Mouse (Mus musculus): ENCODE data around the gene S100a10. TPM values are rescaled to one million over a fixed set of nuclear protein-coding genes. Genes with fewer than 3 reads are reported as not detected.

Gene S100a10
- 196 and 220 TPM in 2 replicates for polyA plus RNA-seq (2014; fragmentation: Nextera tagmentation; extraction: Ambion mirVana)

- no peak for TF ChIP-seq CTCF (IDR thresholded peaks at IDR 0.05; ENCODE audit: low read depth)
- Histone ChIP-seq H3K9ac (peak within 1 kb of the TSS; percentile 78), H3K27ac (ENCODE audit: low read depth) (peak within 1 kb of the TSS; percentile 87), H3K9me3 (ENCODE audit: low read depth, low read length) (no peaks in the 10 kb centered on the region), H3K4me1 (ENCODE audit: insufficient read depth) (peaks cover 11% of the 10 kb centered on the region; the same call in 1 of the 2 replicates), H3K36me3 (ENCODE audit: insufficient read depth) (no peaks in the 10 kb centered on the region), H3K4me3 (ENCODE audit: low read depth, low read length) (peak within 1 kb of the TSS; percentile 63), H3K27me3 (ENCODE audit: insufficient read depth, low read length) (no peaks in the 10 kb centered on the region), H3K4me2 (peak within 1 kb of the TSS; percentile 77)
- 2% methylated on average over 37 of the region's 39 CpGs for WGBS
- ATAC-seq (ENCODE audit: insufficient read depth), result peak; percentile 92
- peak; percentile 76 for DNase-seq
These were observed at the start of gene S100a10 for GRCm38 (mm10) chr3:93554981-93555877. TSS of gene S100a10 (plus strand) at chr3:93555080.

- no peaks in the 10 kb centered on the region for H3K4me1 ChIP-seq (ENCODE audit: insufficient read depth)
- WGBS, result 31% methylated on average over 30 of the region's 30 CpGs
- H3K36me3 ChIP-seq (ENCODE audit: insufficient read depth), result no peaks in the 10 kb centered on the region
- H3K27me3 ChIP-seq (ENCODE audit: insufficient read depth, low read length), result no peaks in the 10 kb centered on the region
- H3K9me3 ChIP-seq (ENCODE audit: low read depth, low read length), result no peaks in the 10 kb centered on the region
- peak overlapping the region; percentile 79 for H3K27ac ChIP-seq (ENCODE audit: low read depth)
- ATAC-seq (ENCODE audit: insufficient read depth) (peak; percentile 70), DNase-seq (peak; percentile 43)
- peak overlapping the region; percentile 8; the same call in 1 of the 2 replicates for H3K4me3 ChIP-seq (ENCODE audit: low read depth, low read length)
- no peak overlapping the region for H3K9ac ChIP-seq
- peak overlapping the region; percentile 47 for H3K4me2 ChIP-seq
- TF ChIP-seq CTCF (IDR thresholded peaks at IDR 0.05; ENCODE audit: low read depth), result no peak
These were observed 48.7 kb upstream of the S100a10 start for GRCm38 (mm10) chr3:93505960-93506863.

GRCm38 (mm10) chr3:93506881-93507325 is 48.0 kb upstream of the S100a10 start:
- TF ChIP-seq CTCF (IDR thresholded peaks at IDR 0.05; ENCODE audit: low read depth), result no peak

GRCm38 (mm10) chr3:93509301-93509700 is 45.6 kb upstream of the S100a10 start:
- Histone ChIP-seq H3K9ac (no peak overlapping the region), H3K4me3 (ENCODE audit: low read depth, low read length) (no peak overlapping the region), H3K27me3 (ENCODE audit: insufficient read depth, low read length) (no peaks in the 10 kb centered on the region), H3K27ac (ENCODE audit: low read depth) (no peak overlapping the region), H3K9me3 (ENCODE audit: low read depth, low read length) (no peaks in the 10 kb centered on the region), H3K4me2 (no peak overlapping the region), H3K4me1 (ENCODE audit: insufficient read depth) (no peaks in the 10 kb centered on the region), H3K36me3 (ENCODE audit: insufficient read depth) (no peaks in the 10 kb centered on the region)
- ATAC-seq (ENCODE audit: insufficient read depth) (no peak), DNase-seq (no peak)
- 24% methylated on average over 1 of the region's 1 CpGs for WGBS
- TF ChIP-seq CTCF (IDR thresholded peaks at IDR 0.05; ENCODE audit: low read depth), result no peak

More at GRCm38 (mm10) chr3:93506881-93507325, 48.0 kb upstream of the S100a10 start:
- H3K4me2 ChIP-seq, result peak overlapping the region; percentile 47
- ATAC-seq (ENCODE audit: insufficient read depth) (peak; percentile 74), DNase-seq (peak; percentile 69)
- no peaks in the 10 kb centered on the region for H3K4me1 ChIP-seq (ENCODE audit: insufficient read depth)
- no peak overlapping the region for H3K4me3 ChIP-seq (ENCODE audit: low read depth, low read length)
- 55% methylated on average over 5 of the region's 5 CpGs for WGBS
- no peak overlapping the region for H3K9ac ChIP-seq
- peak overlapping the region; percentile 79 for H3K27ac ChIP-seq (ENCODE audit: low read depth)
- no peaks in the 10 kb centered on the region for H3K9me3 ChIP-seq (ENCODE audit: low read depth, low read length)
- H3K27me3 ChIP-seq (ENCODE audit: insufficient read depth, low read length), result no peaks in the 10 kb centered on the region
- no peaks in the 10 kb centered on the region for H3K36me3 ChIP-seq (ENCODE audit: insufficient read depth)

GRCm38 (mm10) chr3:93511036-93511435 is 43.8 kb upstream of the S100a10 start:
- Histone ChIP-seq H3K36me3 (ENCODE audit: insufficient read depth) (no peaks in the 10 kb centered on the region), H3K9ac (no peak overlapping the region), H3K9me3 (ENCODE audit: low read depth, low read length) (no peaks in the 10 kb centered on the region), H3K27me3 (ENCODE audit: insufficient read depth, low read length) (no peaks in the 10 kb centered on the region), H3K4me2 (no peak overlapping the region), H3K27ac (ENCODE audit: low read depth) (no peak overlapping the region), H3K4me3 (ENCODE audit: low read depth, low read length) (no peak overlapping the region), H3K4me1 (ENCODE audit: insufficient read depth) (no peaks in the 10 kb centered on the region)
- no peak for ATAC-seq (ENCODE audit: insufficient read depth)
- DNase-seq, result no peak
- WGBS, result 79% methylated on average over 1 of the region's 1 CpGs
- TF ChIP-seq CTCF (IDR thresholded peaks at IDR 0.05; ENCODE audit: low read depth), result no peak

- H3K4me1 ChIP-seq (ENCODE audit: insufficient read depth), result no peaks in the 10 kb centered on the region
- no peak for TF ChIP-seq CTCF (IDR thresholded peaks at IDR 0.05; ENCODE audit: low read depth)
- H3K9ac ChIP-seq, result no peak overlapping the region
- H3K27me3 ChIP-seq (ENCODE audit: insufficient read depth, low read length), result no peaks in the 10 kb centered on the region
- ATAC-seq (ENCODE audit: insufficient read depth), result no peak
- H3K4me2 ChIP-seq, result no peak overlapping the region
- DNase-seq, result no peak
- no peak overlapping the region for H3K4me3 ChIP-seq (ENCODE audit: low read depth, low read length)
- no peaks in the 10 kb centered on the region for H3K36me3 ChIP-seq (ENCODE audit: insufficient read depth)
- WGBS, result 90% methylated on average over 1 of the region's 1 CpGs
- H3K9me3 ChIP-seq (ENCODE audit: low read depth, low read length), result no peaks in the 10 kb centered on the region
- H3K27ac ChIP-seq (ENCODE audit: low read depth), result no peak overlapping the region
These were observed 43.1 kb upstream of the S100a10 start for GRCm38 (mm10) chr3:93511801-93512200.
